10 mouse cellular contexts compared by ENCODE assay signal in genomic region chr10:11081611-11082398, GRCm38 (mm10). TPM values are rescaled to one million over a fixed set of nuclear protein-coding genes. Genes with fewer than 3 reads are reported as not detected.
DNase-seq lines count a peak whose midpoint lies in the region; ATAC-seq lines count a peak whose summit lies in the region.
"Had no signal": no experiment of that assay in that cellular context is flagged by ENCODE, and none has a peak within 500 bp of the region (broad histone marks: within the 10 kb centered on the region; RNA-seq: fewer than 3 reads in every experiment).

Gene Grm1, minus strand, starts transcription at chr10:11082356.

- no peak within 1 kb of the TSS for H3K27ac ChIP-seq in kidney, embryonic 14.5 days (ENCODE audit: low read depth, low read length)
- H3K27ac ChIP-seq in embryonic facial prominence, embryonic 12.5 days: no peak within 1 kb of the TSS
- H3K27ac ChIP-seq in limb, embryonic 12.5 days: no peak within 1 kb of the TSS

- H3K9me3 ChIP-seq in kidney, embryonic 14.5 days (ENCODE audit: control insufficient read depth, low read length): no peaks in the 10 kb centered on the region
- H3K9me3 ChIP-seq in embryonic facial prominence, embryonic 12.5 days: no peaks in the 10 kb centered on the region
- H3K9me3 ChIP-seq in limb, embryonic 12.5 days: peaks cover 3% of the 10 kb centered on the region; the same call in 1 of the 2 replicates

- H3K4me3 ChIP-seq in kidney, embryonic 14.5 days (ENCODE audit: low read length): no peak within 1 kb of the TSS
- no peak within 1 kb of the TSS for H3K4me3 ChIP-seq in embryonic facial prominence, embryonic 12.5 days
- H3K4me3 ChIP-seq in limb, embryonic 12.5 days (replicated peaks): no peak within 1 kb of the TSS; the same call in 1 of the 2 replicates

- no peaks in the 10 kb centered on the region for H3K4me1 ChIP-seq in kidney, embryonic 14.5 days (ENCODE audit: control insufficient read depth, insufficient read depth, low read length)
- no peaks in the 10 kb centered on the region for H3K4me1 ChIP-seq in embryonic facial prominence, embryonic 12.5 days
- no peaks in the 10 kb centered on the region for H3K4me1 ChIP-seq in limb, embryonic 12.5 days (replicated peaks)

- H3K27me3 ChIP-seq in kidney, embryonic 14.5 days (ENCODE audit: control insufficient read depth, insufficient read depth, low read length): peaks cover 29% of the 10 kb centered on the region
- peaks cover 44% of the 10 kb centered on the region for H3K27me3 ChIP-seq in embryonic facial prominence, embryonic 12.5 days
- H3K27me3 ChIP-seq in limb, embryonic 12.5 days: peaks cover 47% of the 10 kb centered on the region

- 1% methylated on average over 31 of the region's 32 CpGs for WGBS in kidney, embryonic 14.5 days
- 4% methylated on average over 31 of the region's 32 CpGs for WGBS in embryonic facial prominence, embryonic 12.5 days
- WGBS in limb, embryonic 12.5 days: 2% methylated on average over 25 of the region's 32 CpGs

- no peak within 1 kb of the TSS for H3K4me2 ChIP-seq in kidney, embryonic 14.5 days (replicated peaks; ENCODE audit: low read depth, low read length)
- H3K4me2 ChIP-seq in embryonic facial prominence, embryonic 12.5 days (replicated peaks): peak within 1 kb of the TSS; percentile 24
- H3K4me2 ChIP-seq in limb, embryonic 12.5 days: peak within 1 kb of the TSS; percentile 24; the same call in 1 of the 2 replicates

- no peaks in the 10 kb centered on the region for H3K36me3 ChIP-seq in kidney, embryonic 14.5 days (ENCODE audit: control insufficient read depth, insufficient read depth, low read length)
- no peaks in the 10 kb centered on the region for H3K36me3 ChIP-seq in embryonic facial prominence, embryonic 12.5 days
- H3K36me3 ChIP-seq in limb, embryonic 12.5 days: no peaks in the 10 kb centered on the region

- peak; percentile 86; the same call in 1 of the 2 replicates for ATAC-seq in kidney, embryonic 14.5 days (ENCODE audit: low FRiP score, low TSS enrichment)
- no peak for ATAC-seq in embryonic facial prominence, embryonic 12.5 days (ENCODE audit: insufficient number of reproducible peaks, insufficient read depth, low FRiP score, low TSS enrichment)
- ATAC-seq in hematopoietic stem cell, adult 5-6 weeks (replicated peaks in 1 of 2; ENCODE audit: insufficient read depth in 1 of 2, low FRiP score in 2 of 2, low TSS enrichment in 1 of 2, low read depth in 1 of 2, poor library complexity in 2 of 2, severe bottlenecking in 2 of 2): peak; percentile 42 to 58; a peak in 2 of 4 replicates
- no peak for ATAC-seq in limb, embryonic 12.5 days (ENCODE audit: insufficient number of reproducible peaks, insufficient read depth, low FRiP score, low TSS enrichment, low read depth)
- ATAC-seq in megakaryocyte, adult 5-6 weeks (ENCODE audit: poor library complexity, severe bottlenecking): no peak
- ATAC-seq: Patski had no signal

- no peak within 1 kb of the TSS for H3K9ac ChIP-seq in kidney, embryonic 14.5 days (ENCODE audit: low read depth, low read length)
- H3K9ac ChIP-seq in embryonic facial prominence, embryonic 12.5 days: no peak within 1 kb of the TSS
- H3K9ac ChIP-seq in limb, embryonic 12.5 days (replicated peaks): no peak within 1 kb of the TSS

- DNase-seq in kidney, adult 9 months: no peak
- DNase-seq in R1 (ENCODE audit: low read depth, low spot score): peak; percentile 73
- DNase-seq in right cerebral cortex, postnatal 36 days (ENCODE audit: low spot score in 2 of 2): peak; percentile 47 to 49

RNA-seq across cellular contexts. Expression of gene Grm1, which starts in this region (rescaled TPM):
- polyA plus RNA-seq in kidney, embryonic 14.5 days (2014; fragmentation: Nextera tagmentation; extraction: Ambion mirVana): not detected in 2 replicates
- polyA plus RNA-seq in embryonic facial prominence, embryonic 12.5 days (2016; fragmentation: Nextera tagmentation; extraction: Ambion mirVana): 0.09 and 0.14 TPM in 2 replicates
- 0.81 and 2.3 TPM in 2 replicates for total RNA-seq in hematopoietic stem cell, adult 5-6 weeks (2017)
- polyA plus RNA-seq in limb, embryonic 12.5 days (2016; fragmentation: Nextera tagmentation; extraction: Ambion mirVana): 0.03 TPM in 1 of 2 replicates, not detected in the other
- 0.31 TPM in 1 of 2 replicates, not detected in the other for total RNA-seq in megakaryocyte, adult 5-6 weeks (2015)
- 0.16 and 0.99 TPM in 2 replicates for total RNA-seq in megakaryocyte, adult 5-6 weeks (2017)
- polyA plus RNA-seq: liver, embryonic 16.5 days; Patski had no signal

Comparison
In these comparisons a context has a peak if more than half of its experiments do, and no peak if none do; other contexts are left out.
1. Peak in ATAC-seq in kidney, embryonic 14.5 days; RNA of the gene not detected or under 1 TPM.
2. ATAC-seq: peak in hematopoietic stem cell, adult 5-6 weeks (2 of 2); none in embryonic facial prominence, embryonic 12.5 days (single experiment), limb, embryonic 12.5 days (single experiment) and megakaryocyte, adult 5-6 weeks (single experiment).